Mouse (Mus musculus): ENCODE data around the gene Serac1.
A peak's percentile ranks its signal among the peaks of the same experiment; 100 is the strongest.
"Not testable (repeated sequence)": the region's sequence is repeated elsewhere in the genome, so short reads cannot be mapped to it uniquely, and the experiment has no call there.

Serac1 gene

GRCm38 (mm10) chr17:6066021-6066420 lies 13.5 kb downstream of the Serac1 start:
- DNase-seq (ENCODE audit: low read depth) = no peak

- DNase-seq (ENCODE audit: low read depth) = peak; percentile 40
Measured at GRCm38 (mm10) chr17:6063532-6063931, 16.0 kb downstream of the Serac1 start.

GRCm38 (mm10) chr17:6062793-6063192 lies 16.7 kb downstream of the Serac1 start:
- no peak for DNase-seq (ENCODE audit: low read depth)

DNA sequence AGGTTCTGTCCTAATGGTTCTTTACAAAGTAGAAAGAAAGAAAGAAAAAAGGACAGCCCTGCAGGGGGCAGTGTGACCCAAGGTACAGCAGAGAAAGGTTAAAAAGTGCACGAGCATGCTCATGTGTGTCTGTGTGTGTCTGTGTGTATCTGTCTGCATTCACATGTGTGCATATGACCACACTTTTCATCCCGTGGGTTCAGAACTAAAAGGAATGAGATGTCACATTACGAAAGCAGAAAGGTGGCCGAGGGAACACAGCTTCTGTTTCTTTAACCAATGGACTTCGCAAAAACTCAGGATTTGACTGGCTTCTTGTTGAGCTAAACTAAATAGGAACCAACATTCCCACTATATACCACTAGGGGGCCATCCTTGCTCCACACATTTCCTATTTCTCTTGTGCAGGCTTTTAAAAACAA lies 24.6 kb downstream of the Serac1 start:
- DNase-seq (ENCODE audit: low read depth) = peak; percentile 78

- no peak for DNase-seq (ENCODE audit: low read depth)
Measured at GRCm38 (mm10) chr17:6052801-6053200, 26.7 kb downstream of the Serac1 start.

- DNase-seq (ENCODE audit: low read depth) = no peak
Measured at GRCm38 (mm10) chr17:6037507-6037906, 42.0 kb downstream of the Serac1 start.

GRCm38 (mm10) chr17:6036872-6037271 lies 42.7 kb downstream of the Serac1 start:
- DNase-seq (ENCODE audit: low read depth) = no peak

- DNase-seq (ENCODE audit: low read depth) = no peak
Measured at GRCm38 (mm10) chr17:6036458-6036857, 43.1 kb downstream of the Serac1 start.

GRCm38 (mm10) chr17:6035661-6036060 lies 43.9 kb downstream of the Serac1 start:
- DNase-seq (ENCODE audit: low read depth) = no peak

- DNase-seq (ENCODE audit: low read depth) = no peak
Measured at GRCm38 (mm10) chr17:6025831-6026230, 53.7 kb downstream of the Serac1 start.

GRCm38 (mm10) chr17:6021374-6021789 lies 58.2 kb downstream of the Serac1 start:
- DNase-seq (ENCODE audit: low read depth) = not testable (repeated sequence)

DNA sequence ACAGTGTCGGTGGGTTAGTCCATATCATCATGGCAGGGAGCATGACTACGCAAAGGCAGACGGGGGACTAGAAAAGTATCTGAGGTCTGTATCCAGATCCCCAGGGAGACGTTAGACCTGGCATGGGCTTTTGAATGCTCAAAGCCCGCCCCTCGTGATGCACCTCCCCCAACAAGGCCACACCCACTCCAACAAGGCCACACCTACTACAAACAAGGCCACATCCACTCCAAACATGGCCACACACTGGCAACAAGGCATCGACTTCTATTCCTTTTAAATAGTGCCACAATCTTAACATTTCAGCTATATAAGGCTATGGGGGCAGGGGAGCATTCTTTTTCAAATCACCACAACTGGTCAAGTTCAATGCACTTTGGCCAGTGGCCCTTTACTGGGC lies 58.9 kb downstream of the Serac1 start:
- no peak for DNase-seq (ENCODE audit: low read depth)

DNA sequence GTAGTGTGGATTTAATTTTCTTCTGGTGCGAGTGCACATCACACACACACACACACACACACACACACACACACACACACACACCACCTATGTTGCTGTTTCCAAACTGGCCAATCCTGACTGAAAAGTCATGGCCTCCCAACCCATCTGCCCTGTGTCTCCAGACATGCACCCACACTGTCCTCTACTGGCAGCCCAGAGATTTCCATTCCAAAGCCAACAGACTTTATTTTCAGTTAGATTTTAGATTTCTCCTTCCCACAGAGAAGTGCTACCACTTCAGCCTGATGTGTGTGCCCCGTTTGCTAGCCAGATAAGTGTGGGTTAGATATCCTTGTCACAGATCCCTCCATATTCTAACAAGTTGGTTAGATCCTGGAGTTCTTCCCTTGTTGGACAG lies 59.8 kb downstream of the Serac1 start:
- peak; percentile 28 for DNase-seq (ENCODE audit: low read depth)

DNA sequence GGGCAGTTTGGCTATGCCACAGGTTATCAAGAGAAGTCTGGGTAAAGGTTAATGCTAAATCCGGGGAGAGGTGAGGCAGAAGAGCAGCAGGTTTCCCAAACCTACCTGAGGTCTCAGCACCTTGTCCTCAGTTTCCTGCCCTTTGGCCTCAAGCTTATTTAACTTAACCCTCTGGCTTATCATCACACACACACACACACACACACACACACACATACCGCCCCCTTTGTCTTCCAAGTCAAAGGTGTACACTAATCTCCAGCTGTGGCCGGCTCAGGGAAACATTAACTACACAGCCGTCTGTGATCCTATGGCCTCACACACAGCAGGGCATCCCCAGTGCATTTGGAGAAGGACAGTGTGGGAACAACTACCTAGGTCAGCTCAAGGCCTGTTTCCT lies 61.2 kb downstream of the Serac1 start:
- no peak for DNase-seq (ENCODE audit: low read depth)

GRCm38 (mm10) chr17:6017268-6017667 lies 62.3 kb downstream of the Serac1 start:
- DNase-seq (ENCODE audit: low read depth) = no peak

GRCm38 (mm10) chr17:6016213-6016780 lies 63.2 kb downstream of the Serac1 start:
- DNase-seq (ENCODE audit: low read depth) = no peak

- no peak for DNase-seq (ENCODE audit: low read depth)
Measured at GRCm38 (mm10) chr17:6014985-6015384, 64.6 kb downstream of the Serac1 start.

GRCm38 (mm10) chr17:6013079-6013478 lies 66.5 kb downstream of the Serac1 start:
- DNase-seq (ENCODE audit: low read depth) = no peak

- no peak for DNase-seq (ENCODE audit: low read depth)
Measured at GRCm38 (mm10) chr17:6009606-6010005, 69.9 kb downstream of the Serac1 start.

DNA sequence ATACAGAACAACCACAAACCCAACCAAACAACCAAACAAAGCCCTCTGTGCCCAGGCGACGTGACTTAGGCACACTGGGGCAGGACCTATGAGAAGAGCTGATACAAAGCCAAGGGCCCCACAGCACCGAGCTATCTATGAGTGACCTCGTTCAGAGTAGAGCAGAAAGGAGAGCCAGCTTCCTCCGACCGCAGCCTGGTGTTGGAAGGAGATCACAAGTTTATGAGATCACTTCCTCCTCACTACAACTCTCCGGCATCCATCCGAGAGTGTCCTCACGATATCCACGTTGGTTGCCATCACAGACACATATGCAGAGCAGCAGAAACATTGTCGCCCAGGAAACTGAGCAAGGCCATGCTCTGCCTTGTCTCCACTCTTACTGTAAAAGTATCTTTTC lies 71.0 kb downstream of the Serac1 start:
- DNase-seq (ENCODE audit: low read depth) = peak; percentile 39

DNA sequence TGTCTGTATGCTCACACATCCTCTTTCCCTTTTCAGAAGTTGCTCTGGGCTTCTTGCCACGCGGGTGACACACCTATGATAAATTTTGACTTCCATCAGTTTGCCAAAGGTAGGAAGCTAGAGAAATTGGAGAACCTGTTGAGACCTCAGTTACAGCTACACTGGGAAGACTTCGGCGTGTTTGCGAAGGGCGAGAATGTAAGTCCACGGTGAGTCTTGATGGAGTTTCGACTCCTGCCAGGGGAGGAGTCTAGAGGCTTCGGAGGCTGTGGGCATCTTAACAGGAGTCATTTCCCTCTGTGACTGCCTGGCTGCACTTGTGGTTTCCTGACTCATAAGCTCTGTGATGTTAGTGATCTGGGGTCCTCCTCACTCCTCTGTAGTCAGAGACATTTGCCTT lies 71.6 kb downstream of the Serac1 start:
- peak; percentile 62 for DNase-seq (ENCODE audit: low read depth)

DNA sequence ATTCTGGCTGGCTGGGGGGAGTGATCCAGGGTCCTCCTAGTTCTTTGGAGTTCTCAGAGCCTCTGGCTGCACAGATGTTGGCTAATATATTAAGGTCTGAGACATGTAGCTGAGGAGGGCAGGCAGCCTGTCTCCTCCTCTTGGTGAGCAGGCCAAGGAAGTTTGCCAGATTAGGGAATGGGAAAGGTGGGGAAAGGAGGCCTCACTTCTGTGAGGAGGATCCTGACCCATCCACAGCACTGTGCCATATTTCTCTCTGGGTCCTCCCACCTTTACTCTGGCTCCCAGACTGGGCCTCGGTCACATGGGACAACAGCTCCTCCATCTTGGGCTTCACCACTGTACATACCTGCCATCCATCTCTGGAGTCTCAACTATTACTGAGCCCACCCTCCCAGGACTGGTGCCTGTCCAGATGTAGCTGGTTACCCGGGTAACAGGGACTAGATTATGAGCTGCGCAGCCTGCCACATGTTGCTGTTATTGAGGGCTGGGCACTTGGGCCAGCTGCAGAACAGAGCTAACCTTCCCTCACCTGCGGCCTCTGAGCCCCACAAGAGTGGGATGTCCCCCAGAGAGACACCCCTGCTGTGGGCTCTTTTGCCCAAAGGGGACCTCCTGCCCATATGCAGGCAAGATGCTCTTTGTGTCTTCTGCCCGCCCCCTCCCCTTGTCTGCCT lies 72.3 kb downstream of the Serac1 start:
- DNase-seq (ENCODE audit: low read depth) = no peak

DNA sequence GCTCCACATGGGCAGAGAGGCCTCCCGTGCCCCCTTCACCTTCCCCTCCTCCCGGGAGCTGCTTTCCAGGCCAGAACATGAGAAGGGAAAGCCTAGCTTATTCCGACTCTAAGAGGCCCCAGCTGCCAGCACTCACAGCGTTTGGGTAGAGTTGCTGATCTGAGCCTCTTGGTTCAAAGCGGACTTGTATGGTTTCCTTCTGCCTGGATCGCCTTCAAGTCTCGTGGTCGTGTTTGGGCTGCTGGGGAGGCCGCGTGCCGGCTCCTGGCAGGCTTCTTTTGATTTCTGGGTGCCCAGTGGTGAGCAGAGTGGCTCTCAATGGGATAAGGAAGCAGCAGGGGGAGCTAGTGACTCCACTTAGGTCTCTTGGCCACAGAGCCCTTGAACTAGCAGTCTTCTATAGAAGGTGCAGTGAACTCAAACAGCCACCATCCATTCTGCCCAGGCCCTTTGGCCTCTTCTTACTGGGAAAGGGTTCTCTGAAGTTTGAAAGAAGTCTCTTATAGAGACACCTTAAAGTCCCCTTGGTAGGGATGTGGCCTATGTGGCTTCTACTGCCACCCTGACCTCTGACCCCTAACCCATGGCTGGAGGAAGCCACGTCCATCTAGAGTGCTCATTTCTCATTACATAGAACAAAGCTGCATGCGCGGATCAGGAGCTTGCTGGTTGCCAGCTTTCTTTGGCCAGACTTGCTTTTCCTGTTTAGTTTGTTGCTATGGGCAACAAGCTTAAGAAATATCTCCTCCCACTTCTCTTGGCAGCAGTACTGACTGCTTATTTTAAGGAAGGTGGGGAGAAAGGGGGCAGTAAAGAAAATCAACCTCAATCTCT lies 73.7 kb downstream of the Serac1 start:
- DNase-seq (ENCODE audit: low read depth) = peak; percentile 53
